Mouse (Mus musculus): Measurements from ENCODE around the gene Myo1e. TPM values are rescaled to one million over a fixed set of nuclear protein-coding genes. Genes with fewer than 3 reads are reported as not detected.

Myo1e gene
- total RNA-seq, 2 experiments from 2014 or later: 10.6 to 12.2 TPM

DNA sequence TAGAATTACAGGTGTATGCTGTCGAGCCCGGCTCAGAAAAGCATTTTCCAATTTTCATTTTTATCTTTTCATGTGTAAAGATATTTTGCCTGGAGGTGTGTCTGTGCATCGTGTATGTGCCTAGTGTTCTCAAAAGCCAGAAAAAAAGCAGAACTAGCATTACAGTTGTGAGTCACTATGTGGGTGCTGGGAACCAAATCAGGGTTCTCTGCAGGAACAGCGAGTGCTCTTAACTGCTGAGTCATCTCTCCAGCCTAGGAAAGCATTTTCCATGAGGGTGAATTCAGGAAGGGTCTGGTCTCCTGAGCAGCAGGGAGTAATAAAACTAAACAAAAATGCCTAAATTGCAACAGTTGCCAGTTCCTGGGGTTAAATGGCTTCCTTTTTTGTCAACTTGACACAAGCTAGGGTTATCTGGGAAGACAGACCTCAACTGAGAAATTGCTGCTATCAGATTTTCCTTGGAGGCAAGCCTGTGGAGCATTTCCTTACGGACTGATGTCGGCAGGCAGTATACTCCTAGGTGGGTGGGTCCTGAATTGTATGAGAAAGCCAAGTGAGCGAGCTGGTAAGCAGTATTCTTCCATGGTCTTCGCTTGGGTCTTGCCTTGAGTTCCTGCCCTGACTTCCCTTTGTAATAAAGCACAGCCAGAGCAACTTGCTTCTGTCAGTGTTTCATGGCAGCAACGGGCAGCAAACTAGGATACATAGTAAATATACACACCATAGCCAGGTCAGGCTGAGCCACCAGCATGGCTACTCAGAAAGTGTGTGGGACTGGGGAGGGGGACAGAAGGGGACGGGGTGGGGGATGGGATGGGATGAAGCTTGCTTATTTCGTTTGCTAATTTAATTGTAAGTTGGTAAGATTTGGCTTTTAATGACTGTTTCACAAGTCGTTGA is 184.8 kb downstream of the Myo1e start:
- intact Hi-C loops (cut with DNase I): loop anchor here (1.0 to 5.0 kb wide), 3 partner anchors 189 to 375 kb away; no protein-coding TSS in a partner anchor
- no peak for DNase-seq (ENCODE audit: low spot score)

DNA sequence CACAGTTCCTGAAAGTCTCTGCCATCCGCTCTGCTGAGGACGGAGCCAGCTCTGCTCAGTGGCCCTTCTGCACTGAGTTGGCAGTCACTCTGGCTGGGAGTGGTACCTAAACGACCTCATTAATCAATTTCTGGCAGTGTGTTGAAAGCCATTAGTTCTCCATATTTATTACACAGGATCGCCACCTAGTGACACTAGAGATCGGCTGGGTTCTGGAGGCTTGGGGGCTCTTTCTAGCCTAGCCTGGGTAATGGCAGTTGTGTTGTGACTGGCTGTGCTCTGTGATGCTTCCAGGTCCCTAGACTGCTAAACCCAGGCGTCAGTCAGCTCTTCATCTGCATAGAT is 185.4 kb downstream of the Myo1e start:
- intact Hi-C loops (cut with DNase I): loop anchor here (1.0 to 5.0 kb wide), 3 partner anchors 190 to 375 kb away; no protein-coding TSS in a partner anchor
- DNase-seq (ENCODE audit: low spot score): no peak

DNA sequence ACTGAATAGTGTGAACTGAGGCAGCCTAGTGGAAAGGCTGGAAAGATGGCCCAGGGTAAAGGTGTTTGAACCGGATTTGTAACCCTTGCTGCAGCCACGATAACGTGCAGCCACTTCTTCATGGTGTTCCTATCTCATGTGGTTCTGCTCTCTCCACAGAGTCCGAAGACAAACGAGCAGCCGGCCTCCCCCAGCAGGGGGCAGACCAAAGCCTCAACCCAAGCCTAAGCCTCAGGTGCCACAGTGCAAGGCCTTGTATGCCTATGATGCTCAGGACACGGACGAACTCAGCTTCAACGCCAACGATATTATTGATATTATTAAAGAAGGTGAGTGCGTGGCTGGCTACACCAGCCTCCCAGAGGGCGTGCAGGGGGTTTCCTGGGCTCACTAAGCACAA is 188.5 kb downstream of the Myo1e start:
- intact Hi-C loops (cut with DNase I): loop anchor here (1.0 kb wide), 1 partner anchor 46 kb away; no protein-coding TSS in a partner anchor
- no peak for DNase-seq (ENCODE audit: low spot score)

DNA sequence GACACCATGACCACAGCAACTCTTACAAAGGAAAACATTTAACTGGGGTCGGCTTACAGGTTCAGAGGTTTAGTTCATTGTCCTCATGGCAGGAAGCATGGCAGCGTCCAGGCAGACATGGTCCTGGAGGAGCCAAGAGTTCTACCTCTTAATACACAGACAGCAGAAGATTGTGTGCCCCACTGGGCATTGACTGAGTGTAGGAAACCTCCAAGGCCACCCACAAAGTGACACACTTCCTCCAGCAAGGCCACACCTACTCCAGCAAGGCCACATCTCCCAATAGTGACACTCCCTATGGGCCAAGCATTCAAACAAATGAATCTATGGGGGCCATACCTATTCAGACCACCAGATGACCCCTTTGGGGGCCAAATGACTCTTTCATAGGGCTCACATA is 188.9 kb downstream of the Myo1e start:
- DNase-seq (ENCODE audit: low spot score): no peak
- intact Hi-C loops (cut with DNase I): loop anchor here (1.0 kb wide), 1 partner anchor 45 kb away; no protein-coding TSS in a partner anchor

DNA sequence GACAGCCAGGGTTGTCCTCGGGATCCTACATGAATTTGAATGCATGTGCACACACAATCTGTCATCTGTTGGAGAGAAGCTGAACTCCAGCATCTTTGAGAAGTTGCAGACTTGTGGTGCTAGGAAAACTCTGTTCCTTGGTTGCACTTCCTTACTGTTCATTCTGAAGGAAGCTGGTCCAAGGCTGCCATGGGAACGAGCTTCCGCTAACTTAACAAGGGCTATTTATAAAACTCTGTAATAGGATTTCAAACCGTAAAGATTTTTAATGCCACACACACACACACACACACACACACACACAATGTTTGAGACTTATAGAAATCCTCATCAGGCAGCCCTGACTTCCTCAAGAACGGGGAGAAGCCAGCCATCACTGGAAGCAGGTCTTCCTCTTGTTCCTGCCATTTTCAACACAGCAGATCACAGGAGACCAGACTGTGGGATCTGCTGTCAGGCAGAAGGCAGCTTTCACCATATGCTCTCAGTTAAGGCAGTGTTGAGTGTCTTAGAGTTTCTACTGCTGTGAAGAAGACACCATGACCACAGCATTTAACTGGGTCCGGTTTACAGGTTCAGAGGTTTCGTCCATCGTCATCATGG is 194.9 kb downstream of the Myo1e start:
- intact Hi-C loops (cut with DNase I): no loop called here
- DNase-seq (ENCODE audit: low spot score): no peak

DNA sequence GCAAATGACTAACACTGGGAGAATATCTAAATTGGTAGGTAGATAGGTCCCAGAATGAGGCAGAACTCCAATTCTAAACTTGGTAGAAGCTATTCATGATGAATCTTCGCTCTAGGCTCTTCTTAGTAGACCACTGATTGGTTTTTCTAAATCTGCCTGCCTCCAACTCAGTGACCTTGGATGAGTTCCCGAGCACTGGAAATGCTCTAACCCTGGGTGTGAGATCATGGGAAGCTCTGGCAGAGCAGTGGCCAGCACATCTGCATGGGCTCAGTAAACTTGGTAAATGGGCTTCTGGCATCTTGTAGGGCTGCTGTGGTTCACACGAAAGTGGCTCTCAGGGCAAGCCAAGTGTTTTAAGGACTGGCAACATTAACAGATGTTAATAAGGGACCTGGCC is 199.4 kb downstream of the Myo1e start:
- intact Hi-C loops (cut with DNase I): loop anchor here (5.0 kb wide), 1 partner anchor 106 kb away; no protein-coding TSS in a partner anchor
- DNase-seq (ENCODE audit: low spot score): no peak

DNA sequence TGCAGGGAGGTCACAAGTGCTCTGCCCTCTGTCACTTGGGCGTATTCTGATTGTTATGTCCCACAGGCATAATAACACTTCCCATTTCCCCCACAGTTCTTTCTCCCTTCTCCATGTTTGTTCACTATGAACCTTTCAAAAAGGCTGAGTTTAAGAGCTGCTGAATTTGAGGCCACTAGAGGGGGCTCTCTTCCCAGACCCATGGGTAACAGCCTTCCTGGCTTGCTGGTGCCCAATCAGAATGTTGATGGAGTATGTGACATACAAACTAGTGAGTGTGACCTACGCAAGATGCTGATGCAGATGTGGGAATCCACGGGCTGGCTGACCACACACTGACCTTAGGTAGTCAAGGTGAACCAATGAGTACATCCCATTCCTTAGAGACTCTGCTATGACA is 201.6 kb downstream of the Myo1e start:
- DNase-seq (ENCODE audit: low spot score): no peak
- intact Hi-C loops (cut with DNase I): loop anchor here (5.0 kb wide), 1 partner anchor 104 kb away; no protein-coding TSS in a partner anchor

DNA sequence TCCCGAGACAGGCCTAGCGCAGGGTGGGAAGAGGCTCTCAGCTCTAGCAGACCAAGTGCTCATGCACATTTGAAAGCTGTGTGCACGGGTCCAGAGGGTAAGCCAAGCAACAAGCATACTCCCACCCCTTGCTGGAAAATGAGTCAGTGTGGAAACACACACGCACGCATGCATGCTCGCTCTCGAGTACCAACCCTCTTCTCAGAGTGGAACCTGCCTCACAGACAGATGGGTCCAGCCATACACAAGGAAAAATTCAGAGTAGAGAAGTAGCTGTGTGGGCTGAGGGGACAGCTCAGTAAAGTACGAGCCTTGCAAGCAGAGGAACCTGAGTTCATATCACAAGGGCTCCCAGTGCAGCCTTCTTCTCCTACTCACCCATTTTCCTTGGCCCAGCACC is 202.6 kb downstream of the Myo1e start:
- intact Hi-C loops (cut with DNase I): loop anchor here (5.0 kb wide), 1 partner anchor 103 kb away; no protein-coding TSS in a partner anchor
- no peak for DNase-seq (ENCODE audit: low spot score)

DNA sequence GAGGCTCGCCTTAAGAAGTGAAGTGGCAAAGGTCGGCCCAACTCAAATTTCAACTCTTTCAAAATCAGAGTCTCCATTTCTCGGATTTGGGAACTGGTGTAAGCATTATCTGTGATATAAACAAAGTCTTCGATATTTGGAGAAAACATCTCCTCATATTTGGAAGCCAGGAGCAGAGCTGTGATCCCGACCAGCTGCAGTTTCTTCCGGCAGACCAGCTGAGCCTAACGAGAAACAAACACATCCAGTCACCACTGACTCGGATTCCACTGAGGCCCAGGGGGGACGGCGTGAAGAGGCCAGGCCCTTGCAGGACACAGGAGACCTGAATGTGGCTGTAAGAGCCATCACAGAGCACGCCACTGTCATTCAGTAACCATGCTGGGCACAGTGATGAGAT is 203.5 kb downstream of the Myo1e start:
- intact Hi-C loops (cut with DNase I): no loop called here
- no peak for DNase-seq (ENCODE audit: low spot score)

DNA sequence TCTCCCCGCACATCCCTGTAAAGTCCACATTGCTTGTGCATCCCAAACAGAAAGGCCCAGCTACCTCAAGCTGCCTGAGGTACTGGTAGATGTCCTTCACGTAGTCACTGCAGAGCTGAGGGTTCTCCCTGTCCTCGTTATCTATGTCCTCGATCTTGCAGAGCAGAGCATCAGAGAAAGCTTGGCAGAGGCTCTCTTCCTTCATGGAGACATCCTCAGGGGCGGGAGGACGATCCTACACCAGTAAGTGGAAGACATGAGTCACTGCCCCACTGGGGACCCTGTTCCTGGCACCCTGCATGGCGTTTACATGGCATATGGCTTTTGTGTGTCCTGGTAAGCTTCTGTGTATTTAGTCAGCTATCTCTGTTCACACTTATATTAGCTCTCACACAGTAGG is 205.9 kb downstream of the Myo1e start:
- no peak for DNase-seq (ENCODE audit: low spot score)
- intact Hi-C loops (cut with DNase I): no loop called here

DNA sequence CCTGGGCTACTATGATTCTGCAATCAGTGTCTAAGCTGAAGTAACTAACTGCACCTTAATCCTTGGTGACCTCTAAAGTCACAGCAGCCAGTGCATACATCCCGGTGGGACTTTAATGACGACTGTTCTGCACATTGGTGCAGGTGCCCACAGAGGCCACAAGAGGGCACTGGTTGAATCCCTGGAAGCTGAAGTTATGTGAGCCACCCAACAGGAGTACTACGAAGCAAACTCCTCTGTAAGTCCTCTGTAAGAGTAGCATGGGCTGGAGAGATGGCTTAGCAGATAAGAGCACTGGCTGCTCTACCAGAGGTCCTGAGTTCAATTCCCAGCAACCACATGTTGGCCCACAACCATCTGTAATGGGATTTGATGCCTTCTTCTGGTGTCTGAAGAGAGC is 209.3 kb downstream of the Myo1e start:
- intact Hi-C loops (cut with DNase I): no loop called here
- DNase-seq (ENCODE audit: low spot score): no peak

DNA sequence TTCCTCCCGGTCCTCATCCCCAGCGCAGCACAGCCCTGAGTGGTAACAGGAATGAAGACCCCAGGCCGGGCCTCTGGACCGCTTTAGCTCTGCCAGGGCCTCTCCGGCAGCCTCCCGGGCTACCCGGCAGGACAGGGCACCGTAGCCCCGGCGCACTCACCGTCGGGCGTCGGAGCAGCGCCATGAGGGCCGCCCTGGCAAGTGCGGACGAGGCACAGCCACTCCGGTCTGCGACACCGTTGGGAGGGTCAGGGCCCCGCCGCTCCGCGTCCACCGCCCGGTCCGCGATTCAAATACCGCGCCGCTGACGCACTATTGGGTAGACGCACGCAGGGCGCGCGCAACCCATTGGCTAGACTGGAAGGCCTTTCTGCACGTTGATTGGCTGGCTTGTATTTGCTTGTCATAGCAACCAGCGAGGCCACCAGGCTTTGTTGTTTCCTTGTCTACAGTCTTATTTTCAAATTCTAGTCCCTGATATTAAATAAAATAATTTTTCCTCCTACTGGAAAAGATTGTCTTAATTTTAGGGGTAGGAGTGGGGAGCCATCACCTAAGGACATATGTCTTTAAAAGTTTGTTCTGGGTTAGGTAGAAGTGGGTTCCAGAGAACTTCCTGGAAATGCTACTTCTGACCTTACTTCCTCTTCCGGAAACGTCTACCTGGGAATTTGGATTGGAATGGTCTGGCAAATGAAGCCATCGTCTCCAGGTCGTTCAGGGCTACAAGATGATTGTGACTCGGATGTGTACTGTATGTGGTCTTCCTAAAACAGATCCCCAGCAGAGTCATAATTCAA is 214.3 kb downstream of the Myo1e start, which contains the start of gene Ccnb2:
TSS of gene Ccnb2 (minus strand) at position 291 of the 800 bp plus-strand sequence.
- intact Hi-C loops (cut with DNase I): loop anchor here (5.0 kb wide), 1 partner anchor 81 kb away; the partner anchor contains the start of gene Rnf111
- peak; percentile 73 for DNase-seq (ENCODE audit: low spot score)

DNA sequence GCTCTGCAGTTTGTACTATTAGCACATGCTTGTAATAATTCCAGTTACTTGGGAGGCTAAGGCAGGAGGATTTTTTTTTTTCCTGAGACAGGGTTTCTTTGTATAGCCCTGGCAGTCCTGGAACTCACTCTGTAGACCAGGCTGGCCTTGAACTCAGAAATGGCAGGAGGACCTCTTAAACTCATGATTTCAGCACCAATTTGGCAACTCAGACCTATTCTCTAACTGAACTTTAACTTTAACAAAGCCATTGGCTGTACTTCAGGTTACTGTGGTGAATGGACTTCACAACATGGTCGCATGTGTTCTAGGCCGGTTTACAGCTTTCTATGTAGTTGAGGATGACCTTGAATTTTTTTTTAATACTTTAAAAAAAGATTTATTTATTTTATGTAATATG is 215.5 kb downstream of the Myo1e start:
- intact Hi-C loops (cut with DNase I): loop anchor here (5.0 kb wide), 1 partner anchor 80 kb away; the partner anchor contains the start of gene Rnf111
- DNase-seq (ENCODE audit: low spot score): no peak

DNA sequence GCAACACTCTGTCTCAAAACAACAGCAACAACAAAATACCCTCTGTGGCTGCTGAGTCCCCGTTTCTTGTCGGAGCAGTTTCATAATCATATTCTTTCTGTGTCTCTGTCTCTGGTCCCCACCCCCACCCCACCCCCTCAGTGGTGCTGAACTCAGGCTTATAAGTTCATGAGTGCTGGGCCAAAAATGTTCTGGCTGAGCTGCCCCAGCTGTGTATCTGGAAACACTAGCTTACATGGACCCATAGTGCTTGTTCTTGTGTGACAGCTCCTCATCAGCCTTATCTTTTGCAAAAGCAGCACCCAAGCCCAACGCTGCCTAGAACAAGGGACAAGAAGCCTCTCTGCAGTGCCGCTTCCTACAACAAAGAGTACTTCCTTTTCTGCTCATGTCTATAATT is 232.8 kb downstream of the Myo1e start:
- DNase-seq (ENCODE audit: low spot score): peak; percentile 42
- intact Hi-C loops (cut with DNase I): loop anchor here (10.0 kb wide), 1 partner anchor 145 kb away; no protein-coding TSS in a partner anchor

DNA sequence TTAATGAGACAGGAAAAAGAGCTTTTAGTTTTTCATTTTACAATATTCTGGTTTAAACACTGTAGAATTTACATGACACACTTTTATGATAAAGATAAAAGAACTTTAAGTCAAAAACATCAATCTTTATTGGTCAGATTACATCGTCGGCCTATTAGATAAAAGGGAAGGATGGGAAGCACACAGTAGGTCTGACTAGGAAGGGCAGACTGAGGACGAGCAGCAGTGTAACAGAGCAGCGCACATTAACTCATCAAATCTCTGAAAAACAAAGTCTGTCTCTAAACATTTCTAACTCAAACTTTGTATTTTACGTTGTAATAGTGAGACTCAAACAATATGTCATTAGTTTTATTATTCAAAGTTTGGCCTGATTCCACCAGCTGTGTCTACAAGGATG is 241.9 kb downstream of the Myo1e start:
- intact Hi-C loops (cut with DNase I): loop anchor here (10.0 kb wide), 1 partner anchor 136 kb away; no protein-coding TSS in a partner anchor
- no peak for DNase-seq (ENCODE audit: low spot score)

Small RNAs within 50 kb of the gene (microRNA-seq; reads per million reads assigned to microRNA genes)
- gene Mir5626: not detected

Other genes with a start within 250 kb of the Myo1e start
- 100 to 1,000 TPM in 1 of 2 experiments, 10 to 100 TPM in 1; 97.7 to 108 TPM for gene Bnip2, start 217.9 kb upstream of the Myo1e start, total RNA-seq (2021)
- 10 to 100 TPM; 51.3 to 58.7 TPM for gene Gtf2a2, start 194.8 kb upstream of the Myo1e start, total RNA-seq (2021)
- under 1 TPM in 1 of 2 experiments, not detected in 1; 0.08 TPM for gene Gcnt3, start 169.3 kb upstream of the Myo1e start, total RNA-seq (2021)
- 10 to 100 TPM; 35.8 to 41.9 TPM for gene Fam81a, start 64.8 kb upstream of the Myo1e start, total RNA-seq (2021)
- gene Ccnb2, start 214.2 kb downstream of the Myo1e start, total RNA-seq (2021): 1 to 10 TPM; 1.3 to 1.4 TPM